Mouse (Mus musculus): ENCODE measurements around the gene Zc3h14.

DNA sequence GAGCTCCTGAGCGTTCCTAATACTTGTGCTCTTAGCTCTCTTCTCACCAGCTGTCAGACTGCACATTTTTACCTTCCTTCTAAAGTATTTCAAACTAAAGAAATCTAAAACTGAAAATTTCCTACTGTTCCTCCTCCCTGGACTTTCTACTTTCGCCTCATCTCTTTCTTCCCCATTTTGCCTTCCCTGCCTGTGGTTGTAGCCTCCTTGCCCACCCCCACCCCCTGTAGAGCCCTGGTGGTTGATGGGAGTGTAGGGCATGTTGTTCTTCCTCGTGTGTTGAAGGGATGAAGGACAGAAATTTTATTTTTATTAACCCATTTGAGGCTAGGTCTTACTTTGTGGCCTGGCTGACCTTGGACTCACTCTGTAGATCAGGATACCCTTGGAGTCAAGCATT, 30.7 kb downstream of the Zc3h14 start:
- TF ChIP-seq CTCF (conservative IDR thresholded peaks at IDR 0.05; ENCODE audit: insufficient read depth, insufficient read length, low read depth, low read length) (no peak), POLR2A (IDR thresholded peaks at IDR 0.05; ENCODE audit: low read depth, low read length) (no peak)

All from kidney, adult 2 months (tissue).